Mouse (Mus musculus): Measurements from ENCODE around the gene Ispd.

Ispd gene

DNA sequence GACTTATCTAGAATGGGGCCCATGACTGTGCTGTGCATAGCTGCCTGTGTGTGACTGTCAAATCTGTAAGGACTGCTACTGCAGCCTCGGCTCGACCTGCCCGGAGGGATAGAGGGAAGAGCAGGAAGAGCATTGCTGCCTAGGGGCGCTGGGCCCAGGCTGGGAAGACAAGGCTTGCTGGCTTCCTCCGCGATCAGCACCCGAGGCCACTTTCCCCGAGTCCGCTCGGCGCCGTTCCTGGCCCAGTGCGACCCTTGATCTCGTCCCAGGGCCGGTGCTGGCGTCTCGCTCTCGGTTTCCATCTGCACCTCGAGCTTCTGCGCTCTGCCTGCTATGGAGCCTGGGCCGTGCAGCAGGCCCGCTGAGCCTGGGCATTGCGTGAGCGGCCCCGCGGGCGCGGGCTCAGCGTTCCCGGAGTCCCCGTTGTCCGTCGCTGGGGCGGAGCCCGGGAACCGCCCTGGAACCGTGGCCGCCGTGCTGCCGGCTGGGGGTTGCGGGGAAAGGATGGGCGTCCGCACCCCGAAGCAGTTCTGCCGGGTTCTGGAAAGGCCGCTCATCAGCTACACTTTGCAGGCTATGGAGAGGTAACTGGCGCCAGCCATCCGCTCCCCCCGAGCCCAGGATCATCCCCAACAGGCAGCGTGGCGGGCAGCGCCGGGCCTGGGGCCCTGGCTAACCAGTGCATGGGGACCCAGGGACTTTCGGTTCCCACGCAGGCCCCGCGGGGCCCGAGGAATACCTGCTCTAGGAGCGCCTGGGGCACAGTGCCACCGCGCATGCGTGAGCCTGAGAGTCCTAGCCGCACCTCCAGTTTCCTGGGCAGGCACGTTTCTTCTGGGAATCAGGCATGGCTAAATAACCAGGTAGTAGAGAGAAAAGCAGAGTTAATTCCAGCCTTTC lies at the start of gene Ispd, which contains the start of gene D630036H23Rik:
TSS of gene Ispd (plus strand) at position 10 of the 900 bp plus-strand sequence.
TSS of gene D630036H23Rik (minus strand) at position 741 of the 900 bp plus-strand sequence.
- no peak for TF ChIP-seq GATA4 (IDR thresholded peaks at IDR 0.05; ENCODE audit: insufficient replicate concordance, low read length)

DNA sequence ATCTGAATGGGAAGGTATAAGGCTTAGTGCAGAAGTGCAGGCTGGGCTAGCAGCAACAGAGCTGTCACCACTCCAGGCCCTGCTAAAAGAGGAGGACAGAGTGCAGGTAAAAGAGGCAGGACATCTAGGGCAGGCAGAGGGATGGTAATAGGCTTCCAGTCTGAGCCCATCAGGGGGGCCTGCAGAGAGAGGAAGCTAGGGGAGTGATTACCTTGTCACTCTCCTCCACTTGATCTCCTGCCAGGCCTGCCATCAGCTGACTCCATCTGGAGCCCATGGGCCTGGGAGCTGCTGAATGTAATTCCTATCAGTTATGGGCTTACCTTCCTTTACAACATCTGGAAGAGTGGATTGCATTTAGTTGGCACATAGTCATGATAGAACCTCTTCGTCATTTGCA lies 48.6 kb upstream of the Ispd start:
- no peak for TF ChIP-seq GATA4 (IDR thresholded peaks at IDR 0.05; ENCODE audit: insufficient replicate concordance, low read length)

DNA sequence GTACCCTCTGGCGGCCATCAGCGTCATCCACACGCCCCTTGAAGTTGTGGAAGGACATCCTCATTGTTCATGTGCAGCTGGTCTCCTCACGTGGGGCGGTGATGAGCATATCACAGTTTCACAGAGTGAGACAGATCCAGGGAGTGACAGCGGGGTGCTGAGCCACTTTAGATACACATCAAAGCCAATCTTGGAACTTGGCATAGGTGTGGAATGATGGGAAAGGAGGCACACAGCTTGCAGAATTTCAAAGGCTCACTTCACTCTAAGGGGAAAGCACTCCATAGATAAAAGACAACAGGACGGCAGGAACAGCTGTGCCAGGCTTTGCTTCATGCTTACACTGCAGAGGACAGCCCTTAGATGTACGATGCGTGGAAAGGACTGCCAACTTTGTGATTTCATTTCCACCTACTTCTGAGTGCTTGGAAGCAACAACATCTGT lies 47.4 kb upstream of the Ispd start:
- TF ChIP-seq GATA4 (IDR thresholded peaks at IDR 0.05; ENCODE audit: insufficient replicate concordance, low read length) = no peak

DNA sequence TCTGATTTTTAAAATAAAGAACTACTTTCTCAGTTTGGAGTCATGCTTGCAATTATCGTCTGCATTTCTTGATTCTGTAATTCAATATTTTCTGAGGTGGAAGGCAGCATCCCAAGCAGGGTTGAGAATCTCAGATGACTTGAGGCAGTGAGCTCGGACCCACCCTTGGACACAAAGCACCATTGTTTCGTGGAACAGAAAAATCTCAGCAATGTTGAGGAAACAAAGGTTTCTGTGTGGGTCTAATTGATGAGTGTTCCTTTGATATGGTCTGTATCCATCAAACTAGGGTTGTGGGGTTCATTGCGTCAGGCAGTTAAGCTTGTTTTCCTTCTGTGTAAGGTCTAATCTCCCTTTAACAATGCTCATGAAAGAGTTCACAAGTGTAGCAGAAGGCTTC lies 37.1 kb upstream of the Ispd start:
- no peak for TF ChIP-seq GATA4 (IDR thresholded peaks at IDR 0.05; ENCODE audit: insufficient replicate concordance, low read length)

DNA sequence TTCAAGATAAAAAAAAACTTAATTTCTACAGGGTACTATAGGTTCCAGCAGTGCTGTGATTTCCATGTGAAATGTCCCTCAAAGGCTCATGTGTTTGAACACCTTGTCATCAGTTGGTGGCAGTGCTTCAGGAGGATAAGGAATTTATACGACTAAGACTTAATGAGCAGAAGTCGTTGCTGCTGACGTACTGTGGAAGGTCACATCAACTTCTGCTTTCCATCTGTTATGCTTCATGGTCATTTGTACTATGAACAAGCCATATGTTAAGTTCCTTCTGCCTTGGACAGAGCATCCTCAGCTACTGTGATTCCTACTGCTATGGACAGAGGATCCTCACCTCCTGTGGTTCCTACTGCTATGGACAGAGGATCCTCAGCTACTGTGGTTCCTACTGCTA lies 21.2 kb upstream of the Ispd start:
- no peak for TF ChIP-seq GATA4 (IDR thresholded peaks at IDR 0.05; ENCODE audit: insufficient replicate concordance, low read length)

DNA sequence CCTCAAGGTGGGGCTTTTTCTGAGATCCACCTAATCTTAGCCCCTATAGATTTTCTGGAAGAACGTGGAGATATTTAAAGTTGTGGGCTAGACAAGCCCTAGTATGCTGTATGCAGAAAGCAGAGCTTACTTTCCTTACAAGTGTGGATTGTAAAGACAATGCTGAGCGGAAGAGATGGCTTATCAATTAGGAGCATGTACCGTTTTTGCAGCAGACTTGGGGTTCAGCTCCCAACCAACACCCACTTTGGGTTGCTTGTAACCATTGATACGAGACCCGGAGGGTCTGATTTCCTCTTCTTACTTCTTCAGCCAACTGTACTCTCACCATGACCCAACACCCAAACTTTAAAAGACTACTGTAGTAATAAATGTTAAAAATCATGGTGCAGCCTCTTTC lies 20.6 kb upstream of the Ispd start:
- no peak for TF ChIP-seq GATA4 (IDR thresholded peaks at IDR 0.05; ENCODE audit: insufficient replicate concordance, low read length)

DNA sequence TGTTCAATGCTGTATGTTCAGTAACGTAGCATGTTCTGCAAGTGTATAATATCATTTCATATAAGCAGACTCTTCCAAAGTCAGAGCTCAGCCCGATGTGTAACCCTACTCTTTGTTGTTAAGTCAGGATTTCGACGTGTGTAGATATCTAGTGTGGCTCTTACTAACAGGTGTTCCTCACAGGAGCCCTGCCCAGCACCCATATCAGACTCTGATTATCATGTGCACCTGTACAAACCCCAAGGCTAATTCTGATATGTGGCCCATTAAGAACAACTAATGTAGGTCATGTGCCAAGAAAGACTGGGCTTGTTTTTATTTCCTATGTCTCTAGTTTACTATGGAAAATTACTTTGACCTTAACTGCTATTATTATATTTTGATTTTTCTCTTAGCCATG lies 17.2 kb upstream of the Ispd start:
- TF ChIP-seq GATA4 (IDR thresholded peaks at IDR 0.05; ENCODE audit: insufficient replicate concordance, low read length) = no peak

DNA sequence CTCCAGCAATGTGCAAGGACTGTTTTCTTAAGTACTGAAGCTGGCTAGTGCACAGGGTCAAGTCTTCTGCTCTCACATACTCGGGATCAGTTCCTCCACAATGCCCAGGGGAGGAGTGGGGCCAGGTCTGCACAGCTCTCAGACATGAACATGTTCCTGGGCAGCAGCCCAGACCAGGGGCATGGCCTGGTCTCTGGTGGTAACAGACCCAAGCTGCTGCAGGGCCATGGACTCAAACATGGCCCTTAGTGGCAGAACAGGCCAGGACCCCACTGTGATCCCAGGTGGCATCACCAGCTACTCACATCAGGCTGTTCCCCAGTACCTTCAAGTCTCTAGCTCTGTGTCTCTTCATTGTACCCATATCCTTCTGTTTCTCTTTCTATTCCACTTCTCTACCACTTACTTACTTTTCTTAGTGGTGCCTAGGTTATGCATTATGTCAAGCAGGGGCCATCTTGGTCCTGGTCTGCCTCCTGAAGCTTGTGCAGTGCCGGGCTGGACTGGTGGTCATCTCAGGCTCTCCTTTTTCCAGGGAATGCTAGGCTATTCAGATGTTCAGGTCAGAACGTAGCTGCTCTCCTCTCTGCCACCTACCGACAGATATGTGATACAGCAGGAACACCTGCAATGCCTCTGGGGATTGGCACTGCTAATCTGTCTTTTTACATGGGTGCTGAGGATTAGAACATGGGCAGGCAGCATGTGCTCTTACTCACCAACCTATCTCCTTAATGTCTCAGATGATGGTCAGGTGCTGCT lies 7.8 kb upstream of the Ispd start:
- no peak for TF ChIP-seq GATA4 (IDR thresholded peaks at IDR 0.05; ENCODE audit: insufficient replicate concordance, low read length)

DNA sequence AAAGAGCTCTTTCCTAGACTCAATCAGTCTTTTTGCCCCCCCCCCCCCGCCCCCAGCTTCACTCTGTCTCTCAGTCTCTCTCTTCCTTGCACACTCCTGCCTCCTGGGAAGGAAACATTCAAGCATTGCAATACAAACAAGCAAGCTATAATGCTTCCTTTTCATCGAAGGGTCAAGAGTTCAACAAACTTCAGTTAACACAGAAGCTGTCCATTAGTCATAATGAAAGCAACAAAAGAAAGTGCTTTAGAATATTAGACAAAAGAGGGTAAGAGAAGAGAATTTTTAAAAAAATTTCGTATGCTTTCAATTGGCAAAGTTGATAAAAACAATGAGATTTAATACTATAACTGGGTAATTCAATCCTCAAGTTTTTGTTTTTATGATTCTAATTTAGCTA lies 996 bp upstream of the Ispd start:
- TF ChIP-seq GATA4 (IDR thresholded peaks at IDR 0.05; ENCODE audit: insufficient replicate concordance, low read length) = no peak

DNA sequence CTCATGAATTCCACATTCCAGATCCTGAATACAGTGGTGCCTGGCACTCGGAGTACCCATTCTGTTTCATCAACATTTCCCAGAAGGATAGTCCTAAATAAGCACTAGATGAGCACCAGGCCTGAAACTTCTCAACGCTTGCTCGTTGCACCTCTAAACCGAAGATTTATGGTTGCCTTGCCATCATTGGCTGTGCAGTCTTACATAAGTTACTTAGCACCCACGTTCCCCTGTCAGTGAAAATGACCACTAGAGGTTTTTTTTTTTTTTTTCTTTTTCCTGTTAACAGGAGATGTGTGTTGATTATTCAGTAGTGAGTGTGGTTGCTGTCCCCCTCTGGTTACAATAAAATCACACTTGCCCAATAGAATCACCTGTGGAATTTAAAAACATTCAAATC lies 444 bp upstream of the Ispd start:
- no peak for TF ChIP-seq GATA4 (IDR thresholded peaks at IDR 0.05; ENCODE audit: insufficient replicate concordance, low read length)

DNA sequence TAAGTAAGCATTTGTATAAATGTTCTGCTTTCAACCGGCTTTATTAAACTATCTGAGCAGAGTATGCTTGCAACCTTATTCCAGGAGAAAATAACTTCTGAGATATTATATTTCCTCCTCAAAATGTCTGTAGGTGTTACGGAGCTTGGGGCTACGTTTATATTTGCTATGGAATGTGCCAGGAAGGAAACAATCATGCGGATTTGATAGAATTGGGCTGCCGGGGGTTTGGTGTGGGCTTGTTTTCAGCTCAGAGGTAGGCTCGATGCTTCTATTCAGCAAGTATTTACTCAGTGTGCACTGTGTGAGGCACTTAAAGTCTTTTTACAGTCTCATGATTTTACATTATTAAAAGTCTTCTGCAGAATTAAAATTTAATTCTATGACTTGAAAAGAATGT lies 4.1 kb downstream of the Ispd start:
- no peak for TF ChIP-seq GATA4 (IDR thresholded peaks at IDR 0.05; ENCODE audit: insufficient replicate concordance, low read length)

DNA sequence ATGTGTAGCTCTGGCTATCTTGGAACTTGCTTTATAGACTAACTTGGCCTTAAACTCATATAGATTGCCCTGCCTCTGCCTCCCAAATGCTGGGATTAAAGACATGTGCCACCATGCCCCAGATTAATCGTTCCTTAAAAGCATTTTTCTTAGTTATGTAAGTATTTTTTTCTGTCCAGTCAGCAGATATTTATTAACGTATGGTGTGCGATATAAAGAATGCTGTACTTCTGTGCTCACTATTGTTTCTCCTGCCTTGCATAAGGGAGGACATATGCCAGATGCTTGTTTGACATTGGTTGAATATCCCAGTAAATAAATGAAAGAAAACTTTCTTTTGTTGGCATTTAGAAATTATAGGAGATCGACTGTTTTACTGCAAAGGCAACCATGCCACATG lies 5.7 kb downstream of the Ispd start:
- TF ChIP-seq GATA4 (IDR thresholded peaks at IDR 0.05; ENCODE audit: insufficient replicate concordance, low read length) = no peak

DNA sequence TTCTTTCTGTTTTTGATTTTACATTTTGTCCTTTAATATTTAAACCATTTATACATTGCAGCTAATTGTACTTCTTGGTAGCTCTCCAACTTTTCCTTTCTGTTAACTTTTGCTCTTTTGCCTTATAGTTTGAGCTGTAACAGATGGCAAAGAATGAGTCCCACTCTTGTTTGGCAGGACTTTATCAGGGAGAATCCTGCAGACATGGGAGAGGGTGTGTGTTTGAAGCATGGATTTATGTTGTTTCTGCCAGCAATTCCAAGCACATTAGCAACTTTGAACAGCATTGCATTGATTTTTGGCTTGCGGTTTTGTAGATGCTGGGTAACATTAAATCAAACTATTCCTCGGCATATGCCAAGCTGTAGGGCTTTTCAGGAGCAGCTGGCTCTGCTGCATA lies 13.9 kb downstream of the Ispd start:
- TF ChIP-seq GATA4 (IDR thresholded peaks at IDR 0.05; ENCODE audit: insufficient replicate concordance, low read length) = no peak

DNA sequence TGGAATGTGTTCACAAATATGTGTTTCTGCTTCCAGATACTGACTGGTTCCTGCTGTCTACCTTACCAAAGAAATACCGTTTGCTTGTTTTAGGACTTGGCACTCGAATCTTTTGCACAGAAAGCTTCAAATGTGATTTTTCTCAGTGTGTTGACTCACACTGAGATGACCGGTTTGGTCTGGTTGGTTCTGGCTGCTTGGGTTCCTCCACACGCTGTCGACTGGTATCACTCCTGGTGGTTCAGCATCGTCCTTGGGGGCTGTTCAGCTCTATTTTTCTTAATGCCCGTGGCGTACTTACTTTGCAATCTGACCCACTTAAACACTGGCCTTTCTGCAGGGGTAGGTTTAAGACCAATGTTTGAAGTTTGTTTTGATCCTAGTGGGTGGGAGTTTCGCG lies 42.4 kb downstream of the Ispd start:
- TF ChIP-seq GATA4 (IDR thresholded peaks at IDR 0.05; ENCODE audit: insufficient replicate concordance, low read length) = no peak

DNA sequence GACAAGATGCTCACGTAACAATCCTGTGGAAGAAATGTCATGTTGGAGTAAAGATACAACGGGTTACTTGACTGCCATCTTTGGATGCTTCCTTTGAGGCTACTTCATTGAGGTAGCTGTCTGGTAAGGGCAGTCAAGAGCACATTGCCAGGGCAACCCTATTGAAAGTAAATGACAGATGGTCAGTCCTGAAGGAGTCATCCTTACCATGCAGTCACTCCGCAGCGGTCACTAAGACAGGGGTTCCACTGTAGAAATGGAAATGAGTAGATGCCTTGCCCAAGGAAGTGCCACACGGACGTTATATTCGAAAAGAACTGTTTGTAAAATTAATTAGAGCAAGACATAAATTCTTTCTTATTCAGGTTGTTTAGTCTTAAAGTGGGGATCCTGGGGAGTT lies 44.0 kb downstream of the Ispd start:
- TF ChIP-seq GATA4 (IDR thresholded peaks at IDR 0.05; ENCODE audit: insufficient replicate concordance, low read length) = no peak
